Mouse (Mus musculus) midbrain, embryonic 14.5 days (tissue): ENCODE results near the gene Macrod2. TPM values are rescaled to one million over a fixed set of nuclear protein-coding genes. Genes with fewer than 3 reads are reported as not detected.

Source experiments
- ATAC-seq: fragments of 200-750 bp; cut with Nextera tagmentation; 2 replicates; pipeline ENCODE4 v1.8.0; 2017; ENCODE audit warnings: moderate number of reproducible peaks, moderate library complexity; ENCODE audit not compliant: low FRiP score, low TSS enrichment
- DNase-seq: peaks from one replicate; pipeline ENCODE4 v3.0.0-alpha.2; 2015
- H3K27ac ChIP-seq: fragments of 300-500 bp; sonication (generic); replicated peaks from 2 replicates; pipeline ENCODE4 v1.5.1; 2014; ENCODE audit warnings: mild to moderate bottlenecking, low read depth, low read length, moderate library complexity
- H3K27me3 ChIP-seq: fragments of 300-500 bp; sonication (generic); 2 replicates; pipeline ENCODE4 v1.6.1; 2014; ENCODE audit warnings: low read length, control low read depth, mixed read lengths; ENCODE audit not compliant: control insufficient read depth, insufficient read depth
- H3K36me3 ChIP-seq: fragments of 300-500 bp; sonication (generic); 2 replicates; pipeline ENCODE4 v1.6.1; 2014; ENCODE audit warnings: low read length, control low read depth; ENCODE audit not compliant: control insufficient read depth, insufficient read depth
- H3K4me1 ChIP-seq: fragments of 300-500 bp; sonication (generic); 2 replicates; pipeline ENCODE4 v1.6.1; 2014; ENCODE audit warnings: mild to moderate bottlenecking, antibody characterized with exemption, low read length, control low read depth; ENCODE audit not compliant: control insufficient read depth, insufficient read depth
- H3K4me2 ChIP-seq: fragments of 300-500 bp; sonication (generic); 2 replicates; pipeline ENCODE4 v1.6.1; 2014; ENCODE audit warnings: mild to moderate bottlenecking, low read length, moderate library complexity
- H3K4me3 ChIP-seq: fragments of 300-500 bp; sonication (generic); replicated peaks from 2 replicates; pipeline ENCODE4 v1.5.1; 2014; ENCODE audit warnings: low read depth, low read length
- H3K9ac ChIP-seq: fragments of 300-500 bp; sonication (generic); replicated peaks from 2 replicates; pipeline ENCODE4 v1.6.1; 2014; ENCODE audit warnings: mild to moderate bottlenecking, low read length, moderate library complexity
- H3K9me3 ChIP-seq: fragments of 300-500 bp; sonication (generic); 2 replicates; pipeline ENCODE4 v1.6.1; 2016; ENCODE audit warnings: low read length, control low read depth, mixed read lengths; ENCODE audit not compliant: control insufficient read depth
- WGBS: fragments of 180-500 bp; shearing (Covaris S2); extraction: QIAGEN DNeasy Blood & Tissue Kit; methylation state at CpG from one replicate; pipeline ENCODE4 v1.1.7; 2014; 5-methylcytosine and 5-hydroxymethylcytosine counted together
- polyA plus RNA-seq: library from polyadenylated mRNA; unstranded; fragments of >200 nt; fragmentation: Nextera tagmentation; extraction: Ambion mirVana; gene quantifications from 2 replicates; pipeline ENCODE4 v1.2.1, GENCODE M21; 2014

The Macrod2 gene
- polyA plus RNA-seq, 1 experiment from 2014 or later: 61.4 TPM

DNA sequence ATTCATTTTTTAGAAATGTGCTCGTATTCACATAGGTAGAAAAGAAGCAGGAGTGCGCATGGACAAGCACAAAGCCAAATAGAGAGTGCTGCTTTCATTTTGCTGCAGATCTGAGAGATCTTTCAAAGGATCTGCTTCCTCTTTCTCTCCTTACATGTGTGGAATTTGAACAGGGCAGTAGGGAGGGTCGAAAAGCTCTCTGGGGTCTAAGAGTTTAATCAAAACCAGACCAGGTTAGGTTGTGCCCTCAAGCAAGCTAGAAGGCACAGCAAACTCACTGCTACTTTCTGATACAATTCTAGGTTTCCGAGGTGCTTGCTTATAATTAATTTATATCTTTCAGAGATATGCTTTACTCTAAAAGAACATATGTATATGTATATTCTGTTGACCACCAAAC lies 1196.2 kb downstream of the Macrod2 start:
- no peaks in the 10 kb centered on the region for H3K27me3 ChIP-seq
- H3K27ac ChIP-seq: no peak overlapping the region
- DNase-seq (no peak), ATAC-seq (no peak)
- no peak overlapping the region for H3K4me3 ChIP-seq
- WGBS: 79% methylated on average over 4 of the region's 4 CpGs
- no peaks in the 10 kb centered on the region for H3K4me1 ChIP-seq
- no peak overlapping the region for H3K9ac ChIP-seq
- H3K9me3 ChIP-seq: no peaks in the 10 kb centered on the region
- no peak overlapping the region for H3K4me2 ChIP-seq
- H3K36me3 ChIP-seq: no peaks in the 10 kb centered on the region

DNA sequence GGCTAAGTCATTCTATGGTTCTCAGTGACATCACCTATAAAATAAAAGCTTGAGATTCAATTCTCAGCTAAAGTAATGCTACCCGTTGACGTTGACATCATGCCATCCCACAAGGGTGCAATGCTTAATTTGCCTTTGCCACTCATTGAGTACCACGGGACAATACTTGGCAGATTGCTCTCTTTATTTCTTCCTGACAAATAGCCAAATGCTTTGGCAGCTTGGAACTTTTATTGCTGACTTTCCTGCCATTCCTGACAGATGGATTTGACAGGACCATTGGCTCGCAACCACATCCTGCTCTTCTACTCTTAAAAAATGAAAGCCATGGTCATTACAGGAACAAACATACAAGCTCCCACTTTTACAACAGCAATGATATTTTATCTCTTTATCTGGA lies 1199.7 kb downstream of the Macrod2 start:
- WGBS: 80% methylated on average over 4 of the region's 4 CpGs
- ATAC-seq (no peak), DNase-seq (no peak)
- H3K27me3 ChIP-seq: no peaks in the 10 kb centered on the region
- H3K4me3 ChIP-seq: no peak overlapping the region
- H3K4me1 ChIP-seq: no peaks in the 10 kb centered on the region
- no peaks in the 10 kb centered on the region for H3K36me3 ChIP-seq
- no peak overlapping the region for H3K27ac ChIP-seq
- no peak overlapping the region for H3K4me2 ChIP-seq
- no peaks in the 10 kb centered on the region for H3K9me3 ChIP-seq
- no peak overlapping the region for H3K9ac ChIP-seq

DNA sequence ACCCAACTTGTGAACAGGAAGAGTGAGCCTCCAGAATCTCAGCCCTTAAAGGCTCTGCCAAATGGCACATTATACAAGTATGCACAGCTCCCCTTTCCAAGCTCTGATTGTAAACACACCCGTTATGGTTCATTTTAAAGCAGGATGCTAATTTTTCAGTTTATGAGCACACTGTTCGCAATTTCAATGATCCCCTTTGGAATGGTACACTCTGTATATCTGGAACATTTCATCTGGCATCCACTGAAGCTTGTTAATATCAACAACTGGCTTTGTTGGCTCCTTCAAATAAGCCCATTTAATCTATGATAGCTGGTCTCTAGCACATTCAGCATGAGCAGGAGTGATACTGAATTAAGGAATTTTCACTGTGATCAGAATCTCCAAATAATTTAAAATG lies 1222.6 kb downstream of the Macrod2 start:
- Histone ChIP-seq H3K4me3 (no peak overlapping the region), H3K4me2 (no peak overlapping the region), H3K9ac (no peak overlapping the region), H3K36me3 (no peaks in the 10 kb centered on the region), H3K4me1 (no peaks in the 10 kb centered on the region), H3K9me3 (no peaks in the 10 kb centered on the region), H3K27me3 (no peaks in the 10 kb centered on the region), H3K27ac (no peak overlapping the region)
- ATAC-seq (no peak), DNase-seq (no peak)
- 86% methylated on average over 2 of the region's 2 CpGs for WGBS

DNA sequence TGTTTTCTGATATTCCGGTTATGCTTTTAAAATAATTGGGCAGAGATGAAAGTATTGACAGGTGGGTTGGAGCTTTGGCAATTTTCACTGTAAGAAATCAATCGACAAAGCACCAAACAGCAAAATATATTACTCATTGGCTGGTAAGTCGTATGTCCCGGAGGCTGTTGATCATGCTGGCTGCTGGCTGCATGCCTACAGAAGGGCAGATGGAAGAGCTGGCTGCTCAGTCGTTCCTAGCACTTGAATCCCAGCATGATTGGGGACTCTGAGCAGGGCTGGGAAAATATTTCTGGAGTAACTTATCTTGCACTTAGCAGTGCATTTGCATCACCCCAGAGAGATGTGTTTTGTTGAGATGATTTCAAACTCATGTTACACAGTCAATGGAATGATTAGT lies 1223.1 kb downstream of the Macrod2 start:
- ATAC-seq: no peak
- DNase-seq: peak; percentile 18
- no peak overlapping the region for H3K4me2 ChIP-seq
- no peak overlapping the region for H3K4me3 ChIP-seq
- H3K36me3 ChIP-seq: no peaks in the 10 kb centered on the region
- no peaks in the 10 kb centered on the region for H3K27me3 ChIP-seq
- H3K27ac ChIP-seq: no peak overlapping the region
- no peak overlapping the region for H3K9ac ChIP-seq
- WGBS: 85% methylated on average over 5 of the region's 5 CpGs
- no peaks in the 10 kb centered on the region for H3K9me3 ChIP-seq
- no peaks in the 10 kb centered on the region for H3K4me1 ChIP-seq

DNA sequence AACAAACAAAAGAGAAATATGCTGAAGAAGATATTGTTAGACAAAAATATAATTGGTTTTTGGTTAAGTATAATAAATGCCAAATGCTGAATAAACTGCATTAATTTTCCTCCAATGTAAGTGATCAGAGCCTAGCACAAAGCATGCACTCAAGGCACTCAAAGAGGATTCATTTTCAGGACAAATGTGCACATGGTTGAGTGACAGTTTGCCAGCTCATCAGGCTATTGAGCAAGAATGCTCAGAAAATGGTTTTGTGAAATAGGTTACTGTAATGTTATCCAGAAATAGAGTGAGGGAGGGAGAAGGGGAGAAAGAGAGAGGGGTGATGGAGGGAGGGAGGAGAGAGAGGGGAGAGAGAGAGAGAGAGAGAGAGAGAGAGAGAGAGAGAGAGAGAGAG lies 1268.9 kb downstream of the Macrod2 start:
- no peaks in the 10 kb centered on the region for H3K27me3 ChIP-seq
- H3K4me2 ChIP-seq: no peak overlapping the region
- no peak overlapping the region for H3K9ac ChIP-seq
- no peaks in the 10 kb centered on the region for H3K36me3 ChIP-seq
- DNase-seq (no peak), ATAC-seq (no peak)
- H3K4me1 ChIP-seq: no peaks in the 10 kb centered on the region
- H3K9me3 ChIP-seq: no peaks in the 10 kb centered on the region
- no peak overlapping the region for H3K4me3 ChIP-seq
- H3K27ac ChIP-seq: no peak overlapping the region

DNA sequence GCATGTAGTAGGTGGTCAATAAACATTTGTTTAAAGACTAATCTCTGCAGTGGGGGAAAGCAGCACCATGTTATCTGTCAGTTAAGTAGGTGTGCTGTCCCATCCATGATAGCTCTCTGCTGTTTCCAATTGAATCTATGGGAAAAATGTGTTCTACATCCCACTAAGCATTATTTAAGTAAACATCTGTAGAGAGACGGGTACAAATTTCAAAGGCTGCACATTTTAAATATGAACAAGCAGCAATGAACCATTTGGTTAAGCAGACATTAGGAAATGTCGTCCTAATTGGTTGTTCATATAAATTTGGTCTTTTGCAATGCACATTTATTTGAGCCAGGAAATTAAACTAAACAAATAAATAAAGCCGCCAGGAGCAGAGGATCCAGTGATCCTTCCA lies 1277.7 kb downstream of the Macrod2 start:
- H3K9me3 ChIP-seq: no peaks in the 10 kb centered on the region
- no peaks in the 10 kb centered on the region for H3K27me3 ChIP-seq
- no peaks in the 10 kb centered on the region for H3K4me1 ChIP-seq
- H3K27ac ChIP-seq: no peak overlapping the region
- no peak for ATAC-seq
- 88% methylated on average over 3 of the region's 3 CpGs for WGBS
- H3K9ac ChIP-seq: no peak overlapping the region
- H3K4me2 ChIP-seq: no peak overlapping the region
- DNase-seq: no peak
- no peaks in the 10 kb centered on the region for H3K36me3 ChIP-seq
- no peak overlapping the region for H3K4me3 ChIP-seq

DNA sequence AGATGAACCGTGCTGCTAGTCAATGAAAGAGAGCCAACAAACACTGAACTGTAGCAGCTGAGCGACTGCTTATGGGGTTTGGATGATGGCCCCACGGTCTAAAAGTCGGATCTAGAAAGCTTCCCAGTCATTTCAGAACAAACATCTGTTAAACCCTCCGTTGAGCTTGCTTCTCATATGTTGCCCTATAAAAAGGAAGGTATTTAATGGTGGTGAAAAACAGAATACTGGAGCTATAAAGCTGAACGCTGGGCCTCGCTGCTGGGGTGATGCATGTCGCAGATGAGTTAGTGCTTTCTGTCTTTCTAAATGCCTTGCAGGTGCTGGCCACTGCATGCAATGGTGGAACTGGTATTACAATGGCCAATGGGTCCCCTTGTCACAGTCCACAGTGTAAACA lies 1278.3 kb downstream of the Macrod2 start:
- Histone ChIP-seq H3K27ac (no peak overlapping the region), H3K36me3 (no peaks in the 10 kb centered on the region), H3K4me3 (no peak overlapping the region), H3K9me3 (no peaks in the 10 kb centered on the region), H3K4me2 (no peak overlapping the region), H3K4me1 (no peaks in the 10 kb centered on the region), H3K9ac (no peak overlapping the region), H3K27me3 (no peaks in the 10 kb centered on the region)
- 88% methylated on average over 8 of the region's 8 CpGs for WGBS
- DNase-seq (no peak), ATAC-seq (no peak)

DNA sequence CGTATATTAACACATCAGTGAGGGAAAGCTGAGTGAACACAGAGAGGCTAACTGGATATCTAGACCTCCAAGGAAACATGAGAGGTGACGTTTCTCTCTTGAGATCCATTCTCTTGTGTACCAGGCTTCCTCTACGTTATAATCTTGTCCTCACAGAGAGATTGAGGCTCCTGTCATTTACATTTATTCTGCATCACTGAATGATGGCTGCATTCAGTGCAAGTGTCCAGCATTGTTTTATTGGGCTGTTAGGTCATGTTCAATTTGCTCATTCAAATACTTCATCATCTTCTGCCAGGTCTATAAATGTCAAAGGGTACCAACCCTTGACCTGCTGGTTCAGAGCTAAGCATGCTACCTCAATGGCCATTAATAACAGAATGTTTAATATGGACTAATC lies 1302.4 kb downstream of the Macrod2 start:
- no peak overlapping the region for H3K27ac ChIP-seq
- H3K36me3 ChIP-seq: no peaks in the 10 kb centered on the region
- DNase-seq (no peak), ATAC-seq (no peak)
- H3K4me3 ChIP-seq: no peak overlapping the region
- H3K4me2 ChIP-seq: no peak overlapping the region
- no peaks in the 10 kb centered on the region for H3K4me1 ChIP-seq
- H3K27me3 ChIP-seq: no peaks in the 10 kb centered on the region
- WGBS: 74% methylated on average over 3 of the region's 3 CpGs
- peaks cover 7% of the 10 kb centered on the region for H3K9me3 ChIP-seq
- no peak overlapping the region for H3K9ac ChIP-seq

DNA sequence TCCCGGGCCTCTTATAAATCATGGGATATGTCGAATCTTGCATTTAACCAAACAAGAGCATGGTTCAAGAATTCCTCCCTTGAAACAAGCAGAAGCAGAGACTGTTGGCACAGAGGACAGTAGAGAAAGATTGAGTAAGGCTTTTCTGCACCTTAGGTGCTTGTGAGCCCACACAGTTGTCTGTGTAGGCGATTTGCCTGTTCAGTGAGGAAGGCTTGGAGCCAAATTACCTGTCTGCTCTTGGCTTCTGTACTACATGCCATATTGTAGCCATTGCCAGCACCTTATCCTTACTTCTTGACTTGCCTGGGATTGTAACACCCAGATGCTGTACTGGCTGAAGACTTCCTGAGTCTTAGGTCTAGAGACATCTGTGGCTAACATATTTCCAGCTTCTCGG lies 1303.2 kb downstream of the Macrod2 start:
- Histone ChIP-seq H3K27me3 (no peaks in the 10 kb centered on the region), H3K4me3 (no peak overlapping the region), H3K27ac (no peak overlapping the region), H3K4me2 (no peak overlapping the region), H3K4me1 (no peaks in the 10 kb centered on the region), H3K36me3 (no peaks in the 10 kb centered on the region), H3K9me3 (peaks cover 7% of the 10 kb centered on the region), H3K9ac (no peak overlapping the region)
- DNase-seq (no peak), ATAC-seq (no peak)
- WGBS: 90% methylated on average over 4 of the region's 4 CpGs
